Mouse (Mus musculus) CH12F3 (cell line): Measurements from ENCODE around the gene Pth2.

Experiments used
- in situ Hi-C: fragments of 300-500 bp; cut with MboI; formaldehyde crosslinking; loops from 2 replicates; pipeline ENCODE4 v1.14.3; 2020; ENCODE audit warnings: low sequenced_read_pairs

The Pth2 gene

DNA sequence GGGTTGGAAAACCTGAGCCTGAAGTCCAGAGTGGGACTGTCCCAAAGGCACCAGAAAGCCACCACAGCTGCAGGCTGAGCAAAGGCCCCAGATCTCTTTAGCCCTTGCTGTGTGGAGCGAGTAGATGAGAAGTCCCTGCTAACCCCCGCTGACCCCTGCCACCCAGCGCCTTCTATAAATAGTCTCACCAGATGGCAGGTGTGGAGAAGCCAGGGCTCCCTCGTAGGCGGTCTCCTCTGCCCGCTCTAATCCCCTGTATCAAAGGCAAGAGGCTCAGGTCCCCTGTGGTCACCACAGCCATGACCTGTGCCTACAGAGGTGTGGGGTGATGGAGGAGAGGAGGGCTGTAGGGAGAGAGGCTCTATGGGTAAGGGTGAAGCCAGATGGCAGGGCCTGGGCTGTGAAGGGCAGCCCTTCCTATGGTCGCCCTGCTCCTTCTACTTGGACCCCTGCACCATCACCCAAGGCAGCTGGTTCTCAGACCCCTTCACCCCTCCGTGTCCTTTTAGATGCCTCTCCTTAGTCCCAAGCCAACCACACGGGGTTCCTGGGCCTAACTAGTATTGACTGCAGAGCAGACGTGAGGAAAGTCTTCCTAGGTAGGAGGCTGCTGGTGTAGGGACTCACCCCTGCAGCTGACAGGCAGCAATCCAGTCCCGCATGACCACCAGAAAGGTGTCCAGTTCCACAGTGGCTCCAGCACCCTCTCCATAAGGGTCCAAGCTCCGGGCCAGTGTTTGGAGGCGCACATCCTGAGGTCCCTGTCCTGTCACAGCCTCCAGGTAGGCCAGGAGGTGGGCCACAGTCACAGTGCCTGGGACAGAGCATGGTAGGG lies 14.8 kb downstream of the Pth2 start:
- in situ Hi-C loops, result no loop called here

GRCm38 (mm10) chr7:45196176-45196535 lies 15.4 kb downstream of the Pth2 start:
- in situ Hi-C loops, result no loop called here

DNA sequence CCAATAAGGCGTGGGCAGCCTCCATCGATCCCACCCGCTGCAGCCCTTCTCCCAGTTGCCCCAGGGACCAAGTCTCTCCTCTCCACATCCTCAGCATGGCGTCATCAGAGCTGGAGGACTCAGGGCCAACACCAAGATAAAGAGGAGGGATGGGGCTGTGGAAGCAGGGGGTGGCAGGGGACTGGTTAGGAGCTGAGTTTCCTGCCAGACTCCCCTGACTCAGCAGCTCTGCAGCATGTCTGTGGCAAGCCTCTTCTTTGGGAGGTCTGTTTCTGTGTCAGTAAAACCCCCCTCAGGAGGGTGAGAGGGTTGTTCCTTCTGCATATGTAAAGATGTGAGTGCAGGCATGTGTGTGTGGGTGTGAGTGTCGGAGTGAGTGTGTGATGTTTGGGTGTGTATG lies 16.2 kb downstream of the Pth2 start:
- in situ Hi-C loops, result no loop called here

DNA sequence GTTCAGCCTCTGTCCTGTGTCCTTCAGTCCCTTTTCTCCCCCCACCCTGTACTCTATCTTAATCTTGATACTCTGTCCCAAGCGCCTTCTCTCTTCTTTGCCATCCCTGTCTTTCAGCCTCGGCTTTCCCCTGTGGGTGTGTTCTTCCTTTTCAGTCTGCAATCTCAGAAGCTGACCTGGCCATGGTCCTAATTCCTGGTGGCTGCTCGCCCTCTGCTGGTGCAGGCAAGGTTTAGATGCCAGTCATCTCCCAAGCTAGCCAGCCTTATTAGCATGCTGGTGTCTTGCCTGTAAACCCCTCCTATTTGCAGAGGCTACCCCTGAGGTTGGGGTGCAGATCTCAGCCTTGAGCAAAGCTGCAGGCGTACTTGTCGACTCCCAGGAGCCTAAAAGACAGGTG lies 17.6 kb downstream of the Pth2 start:
- in situ Hi-C loops, result no loop called here

DNA sequence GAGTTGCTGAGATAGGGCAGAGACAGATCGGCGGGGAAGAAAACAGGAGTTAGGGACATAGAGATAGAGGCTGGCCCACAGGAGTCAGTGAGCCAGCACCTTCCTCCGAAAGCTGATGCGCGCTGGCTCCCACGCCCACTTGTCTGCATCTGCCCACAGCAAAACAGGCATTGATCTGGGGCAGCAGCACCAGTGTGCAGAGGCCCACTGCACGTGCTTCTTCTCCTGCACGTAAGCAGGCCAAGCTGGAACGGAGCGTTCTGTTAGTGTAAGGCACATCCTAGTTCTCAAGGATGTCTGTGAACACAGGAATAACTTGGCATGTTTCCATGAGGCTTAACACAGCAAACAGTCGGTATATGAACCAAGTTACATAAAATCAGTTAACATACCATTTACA lies 18.2 kb downstream of the Pth2 start:
- in situ Hi-C loops, result no loop called here

DNA sequence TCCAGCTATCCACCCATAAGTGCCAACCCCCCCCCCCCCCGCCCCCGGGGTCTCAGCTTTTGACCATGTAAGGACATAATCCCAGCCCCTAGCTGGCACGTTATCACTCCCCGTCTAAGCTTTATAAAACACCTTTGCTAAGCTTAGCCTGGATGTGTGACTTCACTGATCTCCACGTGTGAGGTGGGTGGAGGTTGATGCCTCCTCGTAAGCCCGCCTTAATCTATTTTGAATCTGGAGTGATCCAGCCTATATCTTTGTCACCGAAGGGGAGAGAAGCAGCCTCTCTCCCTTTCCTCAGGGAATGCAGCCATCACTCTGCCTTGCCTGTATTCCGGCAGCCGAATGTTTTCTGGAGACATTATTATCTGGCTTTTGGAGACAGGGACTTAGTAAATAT lies 21.9 kb downstream of the Pth2 start:
- in situ Hi-C loops, result no loop called here

- in situ Hi-C loops, result no loop called here
Measured at GRCm38 (mm10) chr7:45204380-45205143, 23.8 kb downstream of the Pth2 start, which contains the start of gene Ccdc155. TSS of gene Ccdc155 (minus strand) at chr7:45204892.

- in situ Hi-C loops, result no loop called here
Measured at GRCm38 (mm10) chr7:45208260-45208659, 27.5 kb downstream of the Pth2 start.

- in situ Hi-C loops, result no loop called here
Measured at GRCm38 (mm10) chr7:45211070-45211469, 30.3 kb downstream of the Pth2 start.

DNA sequence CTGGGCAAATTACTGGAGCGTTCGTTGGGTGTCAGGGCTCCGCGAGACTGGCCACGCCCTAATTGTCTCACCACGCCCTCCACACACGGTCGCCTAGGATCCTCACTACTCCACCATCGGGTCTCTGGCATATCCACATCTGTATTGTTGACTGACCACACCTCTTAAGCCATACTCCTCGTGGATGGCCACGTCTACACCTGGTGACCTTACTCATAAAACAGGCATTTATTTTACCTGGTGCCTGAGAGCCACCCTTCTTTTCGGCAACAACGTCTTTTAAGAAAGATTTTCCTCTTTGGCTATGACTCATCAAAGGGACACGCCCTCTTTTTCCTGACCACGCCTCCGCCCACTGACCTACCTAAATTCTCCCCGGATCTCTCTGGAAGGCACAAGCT lies 31.1 kb downstream of the Pth2 start, which contains the start of gene Dkkl1:
Dkkl1 (minus strand) TSS at position 297 of the 401 bp plus-strand sequence.
- in situ Hi-C loops, result no loop called here

DNA sequence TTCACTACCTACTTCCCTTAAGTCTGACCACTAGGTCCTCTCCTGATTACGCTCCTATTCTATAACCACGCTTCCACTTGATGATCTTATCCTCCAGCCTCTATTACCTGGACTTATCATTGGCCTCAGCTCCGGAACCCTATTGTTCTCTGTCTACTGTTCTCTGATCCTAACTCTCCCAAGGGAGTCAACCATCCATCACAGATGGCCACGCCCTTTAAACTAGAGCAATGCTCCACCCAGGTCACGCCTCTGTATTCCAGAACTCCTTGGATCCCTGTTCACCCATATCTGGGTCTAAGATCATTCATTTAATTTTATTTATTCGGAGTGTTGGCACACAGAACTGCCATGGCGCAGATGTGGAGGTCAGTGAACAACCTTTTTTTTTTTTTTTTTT lies 31.6 kb downstream of the Pth2 start:
- in situ Hi-C loops, result no loop called here

DNA sequence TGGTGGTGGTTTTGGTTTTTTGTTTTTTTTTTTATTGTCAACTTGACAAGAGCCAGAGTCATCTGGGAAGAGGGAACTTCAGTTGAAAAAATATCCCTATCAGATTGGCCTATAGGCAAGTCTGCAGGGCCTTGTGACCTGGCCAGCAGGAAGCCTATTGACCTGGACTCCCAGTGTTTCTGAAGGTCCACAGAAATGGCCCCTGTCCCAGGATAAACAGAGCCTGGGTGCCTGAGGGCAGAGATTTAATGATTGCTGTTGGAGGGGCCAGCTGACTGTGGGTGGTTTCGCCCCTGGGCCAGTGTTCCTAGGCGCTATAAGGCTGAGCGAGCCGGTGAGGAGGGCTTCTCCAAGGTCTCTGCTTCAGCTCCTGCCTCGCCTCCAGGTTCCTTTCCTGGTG lies 32.9 kb downstream of the Pth2 start:
- in situ Hi-C loops, result no loop called here

DNA sequence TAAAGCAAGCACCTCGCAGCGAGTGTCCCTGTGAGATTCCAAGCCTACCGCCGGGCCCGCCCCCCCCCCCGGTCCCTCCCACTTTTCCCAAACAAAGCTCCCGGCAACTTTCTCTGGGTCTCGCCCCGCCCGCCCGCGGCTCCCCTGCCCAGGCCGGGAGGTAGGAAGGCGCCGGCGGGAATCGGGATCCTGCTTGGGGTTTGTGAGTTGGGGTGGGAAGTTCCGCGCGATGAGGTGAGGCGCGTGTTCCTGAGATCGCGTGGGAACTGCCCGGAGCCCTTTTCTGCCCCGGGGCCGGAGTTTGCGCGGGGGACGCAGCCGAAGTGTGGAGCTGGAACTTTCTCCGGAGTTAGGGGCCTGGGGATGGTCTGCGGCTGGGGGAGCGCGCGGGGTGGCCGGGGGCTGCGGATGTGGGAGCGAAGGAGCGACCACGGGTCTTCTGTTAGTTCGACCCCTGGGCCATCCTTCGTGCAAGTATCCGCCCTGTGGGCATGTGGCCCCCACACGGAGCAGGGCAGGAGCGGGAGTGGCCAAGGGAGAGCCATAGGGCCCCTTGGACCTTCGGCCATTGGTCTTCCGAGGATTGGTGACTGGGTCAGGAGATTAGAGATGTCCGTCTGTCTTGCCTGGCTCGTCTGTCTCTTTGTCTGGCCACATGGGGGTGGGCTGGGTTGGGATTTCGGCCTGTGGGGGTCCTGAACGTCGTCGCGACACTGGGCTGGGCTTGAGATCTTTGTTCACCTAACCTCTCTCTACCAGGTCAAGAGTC lies 35.1 kb downstream of the Pth2 start, which contains the start of gene Tead2:
Tead2 (plus strand) TSS at position 81 of the 769 bp plus-strand sequence.
- in situ Hi-C loops, result no loop called here

GRCm38 (mm10) chr7:45216442-45217183 lies 35.8 kb downstream of the Pth2 start:
- in situ Hi-C loops, result no loop called here

DNA sequence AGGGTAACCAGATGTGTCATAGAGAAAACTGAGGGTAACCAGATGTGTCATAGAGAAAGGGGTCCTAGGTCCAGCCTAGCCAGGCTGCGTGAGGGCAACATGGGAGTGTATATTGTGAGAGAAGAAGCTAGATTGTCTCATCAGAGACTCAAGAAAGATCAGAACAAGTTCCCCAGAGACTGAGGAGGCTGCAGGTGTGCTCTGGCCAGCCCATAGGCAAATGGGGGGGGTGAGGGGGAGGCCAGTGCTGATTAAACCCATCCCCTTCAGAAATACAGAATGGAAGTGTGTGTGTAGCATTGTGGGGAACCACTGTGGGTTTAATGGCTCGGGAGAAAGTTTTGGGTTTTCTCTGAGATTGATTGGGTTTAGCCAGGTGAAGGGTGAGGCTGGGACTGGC lies 40.9 kb downstream of the Pth2 start:
- in situ Hi-C loops, result no loop called here

GRCm38 (mm10) chr7:45224826-45225225 lies 44.0 kb downstream of the Pth2 start:
- in situ Hi-C loops, result no loop called here

GRCm38 (mm10) chr7:45226421-45226820 lies 45.6 kb downstream of the Pth2 start:
- in situ Hi-C loops, result no loop called here

- in situ Hi-C loops, result no loop called here
Measured at GRCm38 (mm10) chr7:45228548-45228947, 47.8 kb downstream of the Pth2 start.

DNA sequence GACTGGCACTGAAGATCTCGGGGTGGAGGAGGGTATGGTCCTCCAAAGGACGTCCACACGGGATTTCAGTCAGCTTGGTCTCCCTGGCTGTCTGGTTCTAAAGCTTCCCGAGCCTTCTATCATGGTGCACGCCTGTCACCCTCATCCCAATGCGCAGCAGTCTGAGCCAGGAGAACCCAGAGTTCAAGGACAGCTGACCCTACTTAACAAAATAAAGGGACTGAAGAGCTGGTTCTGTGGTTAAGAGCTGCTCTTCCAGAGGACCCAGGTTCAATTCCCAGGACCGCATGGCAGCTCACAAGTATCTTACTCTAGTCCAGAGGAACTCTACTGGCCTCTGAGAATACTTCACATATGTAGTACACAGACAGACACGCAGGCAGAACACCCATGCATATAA lies 48.3 kb downstream of the Pth2 start:
- in situ Hi-C loops, result no loop called here

DNA sequence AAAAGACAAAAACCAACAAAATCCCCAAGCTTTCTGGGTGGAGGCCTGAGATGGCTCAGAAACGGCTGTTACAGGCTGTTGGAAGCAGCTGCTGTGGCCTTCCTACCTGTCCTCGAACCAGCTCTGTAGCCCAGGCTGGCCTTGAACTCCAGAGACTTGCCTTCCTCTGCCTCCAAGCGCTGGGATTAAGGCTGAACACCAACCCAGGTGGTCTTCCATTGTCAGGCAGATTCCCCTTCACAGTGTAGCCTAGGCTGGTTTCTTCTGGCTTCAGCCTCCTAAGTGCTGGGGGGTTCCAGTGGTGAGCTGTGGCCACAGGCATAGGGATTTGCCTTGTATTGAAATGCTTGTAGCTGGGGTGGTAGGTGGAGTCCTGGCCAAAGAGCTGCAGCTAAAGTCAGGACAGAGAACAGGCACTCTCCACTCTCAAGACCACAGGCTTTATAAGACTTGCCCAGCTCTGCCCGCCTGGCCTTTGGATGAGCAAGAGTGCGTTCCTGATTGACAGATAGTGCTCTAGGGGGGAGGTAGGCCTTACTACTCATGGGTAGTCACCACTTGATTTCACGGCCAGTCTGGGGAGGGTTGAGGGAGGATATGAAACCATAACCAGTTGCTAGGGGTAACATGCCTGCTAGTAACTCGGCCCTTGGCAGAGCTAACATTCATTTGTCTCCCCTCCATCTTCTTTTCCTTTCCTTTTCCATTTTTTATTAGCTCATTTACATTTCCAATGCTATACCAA lies 48.8 kb downstream of the Pth2 start:
- in situ Hi-C loops, result no loop called here
